Mouse (Mus musculus): ENCODE measurements around the gene Elovl3. TPM values are rescaled to one million over a fixed set of nuclear protein-coding genes. Genes with fewer than 3 reads are reported as not detected.
A peak's percentile ranks its signal among the peaks of the same experiment; 100 is the strongest.
"Not testable (repeated sequence)": the region's sequence is repeated elsewhere in the genome, so short reads cannot be mapped to it uniquely, and the experiment has no call there.

Elovl3 gene
- polyA plus RNA-seq, 1 experiment from 2014 or later, result not detected

- Histone ChIP-seq H3K9me3 (no peaks in the 10 kb centered on the region), H3K36me3 (replicated peaks) (no peaks in the 10 kb centered on the region), H3K4me3 (no peak overlapping the region), H3K27ac (replicated peaks) (no peak overlapping the region), H3K4me1 (peaks cover 33% of the 10 kb centered on the region), H3K27me3 (replicated peaks; ENCODE audit: low read depth, poor library complexity, severe bottlenecking) (peaks cover 100% of the 10 kb centered on the region)
- DNase-seq (ENCODE audit: low spot score), result no peak
- 47% methylated on average over 2 of the region's 2 CpGs for WGBS
These were observed 8.6 kb downstream of the Elovl3 start for GRCm38 (mm10) chr19:46140324-46140723.

DNA sequence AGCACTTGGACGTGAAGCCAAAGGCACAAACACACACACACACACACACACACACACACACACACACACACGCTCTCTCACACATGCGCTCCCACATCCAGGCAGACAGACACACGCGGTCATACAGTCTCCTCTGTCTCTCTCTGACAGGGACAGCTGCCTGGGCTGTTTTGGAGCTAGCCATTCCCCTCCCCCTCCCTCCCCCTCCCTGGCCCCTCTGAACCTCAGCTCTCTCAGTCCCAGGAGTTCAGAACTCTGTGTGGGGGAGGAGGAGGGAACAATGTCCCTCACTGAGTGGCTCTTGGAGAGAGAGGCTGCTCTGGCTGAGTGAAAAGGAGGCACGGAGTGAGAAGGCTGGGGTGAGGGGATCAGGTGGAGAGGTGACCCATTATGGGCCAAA, 9.4 kb downstream of the Elovl3 start:
- DNase-seq (ENCODE audit: low spot score), result peak; percentile 63
- 17% methylated on average over 6 of the region's 6 CpGs for WGBS
- no peaks in the 10 kb centered on the region for H3K9me3 ChIP-seq
- peaks cover 25% of the 10 kb centered on the region for H3K4me1 ChIP-seq
- peak overlapping the region; percentile 26 for H3K27ac ChIP-seq (replicated peaks)
- peak overlapping the region; percentile 23; the same call in 1 of the 2 replicates for H3K4me3 ChIP-seq
- no peaks in the 10 kb centered on the region for H3K36me3 ChIP-seq (replicated peaks)
- peaks cover 100% of the 10 kb centered on the region for H3K27me3 ChIP-seq (replicated peaks; ENCODE audit: low read depth, poor library complexity, severe bottlenecking)

DNA sequence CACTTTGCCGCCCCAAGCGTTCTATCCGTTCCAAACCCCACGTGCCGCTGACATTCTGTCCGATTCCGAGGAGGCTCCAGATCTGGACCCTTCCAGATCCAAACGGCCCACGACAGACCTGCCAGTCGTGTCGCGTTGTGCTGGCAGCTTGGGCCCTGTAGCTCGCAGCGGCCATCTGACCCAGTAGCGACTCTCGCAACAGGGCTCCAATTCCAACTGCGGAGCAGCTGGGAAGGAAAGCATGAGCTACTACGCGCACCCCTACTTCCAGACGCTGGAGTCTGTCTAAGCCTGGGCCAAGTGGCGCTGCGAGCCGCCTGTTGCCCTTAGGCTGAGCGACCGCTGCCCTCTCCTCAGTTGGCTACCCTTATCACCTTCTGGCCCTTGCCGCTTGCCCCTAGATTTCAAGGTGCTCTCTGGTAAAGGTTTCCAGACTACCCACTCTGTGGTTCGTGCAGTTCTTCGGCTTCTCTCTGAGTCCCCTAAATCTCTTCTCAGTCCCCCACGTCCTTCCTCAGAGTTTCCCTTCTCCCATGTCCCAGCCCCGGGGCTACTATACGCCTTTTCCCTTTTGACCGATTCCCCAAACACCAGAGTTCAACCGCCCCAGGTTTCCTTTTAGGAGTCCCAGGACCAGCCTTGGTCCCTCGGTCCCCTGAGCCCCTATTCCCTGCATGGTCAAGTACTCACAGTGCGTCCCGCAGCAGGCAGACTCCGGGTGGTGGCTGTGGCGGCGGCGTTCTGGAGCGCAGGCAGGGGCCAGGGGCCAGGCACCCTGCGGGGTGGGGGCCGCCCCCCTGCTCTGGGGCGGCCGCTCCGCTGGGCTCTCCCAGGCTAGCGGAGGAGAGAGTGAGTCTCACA, 16.0 kb downstream of the Elovl3 start, which contains the start of gene Pitx3:
Pitx3 (minus strand) TSS at position 816 of the 861 bp plus-strand sequence.
- peak within 1 kb of the TSS; percentile 70 for H3K4me3 ChIP-seq
- peak; percentile 58 for DNase-seq (ENCODE audit: low spot score)
- no peaks in the 10 kb centered on the region for H3K9me3 ChIP-seq
- peaks cover 24% of the 10 kb centered on the region for H3K4me1 ChIP-seq
- H3K27ac ChIP-seq (replicated peaks), result no peak within 1 kb of the TSS
- WGBS, result under 1% methylated on average over 47 of the region's 47 CpGs
- peaks cover 84% of the 10 kb centered on the region for H3K27me3 ChIP-seq (replicated peaks; ENCODE audit: low read depth, poor library complexity, severe bottlenecking)
- H3K36me3 ChIP-seq (replicated peaks), result no peaks in the 10 kb centered on the region

GRCm38 (mm10) chr19:46148372-46148760, 16.7 kb downstream of the Elovl3 start:
- H3K36me3 ChIP-seq (replicated peaks), result no peaks in the 10 kb centered on the region
- peaks cover 78% of the 10 kb centered on the region for H3K27me3 ChIP-seq (replicated peaks; ENCODE audit: low read depth, poor library complexity, severe bottlenecking)
- under 1% methylated on average over 27 of the region's 27 CpGs for WGBS
- peak overlapping the region; percentile 70 for H3K4me3 ChIP-seq
- no peak overlapping the region for H3K27ac ChIP-seq (replicated peaks)
- DNase-seq (ENCODE audit: low spot score), result peak; percentile 94
- H3K4me1 ChIP-seq, result peaks cover 31% of the 10 kb centered on the region
- no peaks in the 10 kb centered on the region for H3K9me3 ChIP-seq

- DNase-seq (ENCODE audit: low spot score), result no peak
- Histone ChIP-seq H3K36me3 (replicated peaks) (no peaks in the 10 kb centered on the region), H3K4me3 (peak overlapping the region; percentile 70), H3K4me1 (peaks cover 38% of the 10 kb centered on the region), H3K27ac (replicated peaks) (no peak overlapping the region), H3K27me3 (replicated peaks; ENCODE audit: low read depth, poor library complexity, severe bottlenecking) (peaks cover 71% of the 10 kb centered on the region), H3K9me3 (no peaks in the 10 kb centered on the region)
- WGBS, result 27% methylated on average over 12 of the region's 12 CpGs
These were observed 17.4 kb downstream of the Elovl3 start for GRCm38 (mm10) chr19:46149091-46149490.

GRCm38 (mm10) chr19:46152127-46152803, 20.6 kb downstream of the Elovl3 start, which contains the start of gene Gbf1:
TSS of gene Gbf1 (plus strand) at chr19:46152509.
- Histone ChIP-seq H3K36me3 (replicated peaks) (peaks cover 4% of the 10 kb centered on the region; the same call in 1 of the 2 replicates), H3K27me3 (replicated peaks; ENCODE audit: low read depth, poor library complexity, severe bottlenecking) (peaks cover 39% of the 10 kb centered on the region), H3K4me1 (peaks cover 37% of the 10 kb centered on the region), H3K9me3 (no peaks in the 10 kb centered on the region), H3K27ac (replicated peaks) (peak within 1 kb of the TSS; percentile 80), H3K4me3 (peak within 1 kb of the TSS; percentile 77)
- peak; percentile 92 for DNase-seq (ENCODE audit: low spot score)
- under 1% methylated on average over 37 of the region's 37 CpGs for WGBS

GRCm38 (mm10) chr19:46165950-46166349, 34.3 kb downstream of the Elovl3 start:
- 93% methylated on average over 3 of the region's 3 CpGs for WGBS
- Histone ChIP-seq H3K9me3 (no peaks in the 10 kb centered on the region), H3K36me3 (replicated peaks) (peaks cover 50% of the 10 kb centered on the region), H3K4me3 (no peak overlapping the region), H3K27ac (replicated peaks) (no peak overlapping the region), H3K4me1 (no peaks in the 10 kb centered on the region), H3K27me3 (replicated peaks; ENCODE audit: low read depth, poor library complexity, severe bottlenecking) (no peaks in the 10 kb centered on the region)
- DNase-seq (ENCODE audit: low spot score), result no peak

DNA sequence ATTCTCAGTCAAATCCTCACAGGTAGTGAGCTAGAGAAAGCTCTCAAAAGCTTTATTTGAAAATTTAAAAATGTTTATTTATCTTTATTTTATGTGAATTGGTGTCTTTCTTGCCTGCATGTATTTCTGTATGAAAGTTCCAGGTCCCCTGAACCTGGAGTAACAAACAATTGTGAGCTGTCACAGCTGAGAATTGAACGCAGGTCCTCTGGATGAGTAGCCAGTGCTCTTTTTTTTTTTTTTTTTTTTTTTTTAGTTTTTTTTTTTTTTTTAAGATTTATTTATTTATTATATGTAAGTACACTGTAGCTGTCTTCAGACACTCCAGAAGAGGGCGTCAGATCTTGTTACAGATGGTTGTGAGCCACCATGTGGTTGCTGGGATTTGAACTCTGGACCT, 35.5 kb downstream of the Elovl3 start:
- 67% methylated on average over 2 of the region's 2 CpGs for WGBS
- H3K4me1 ChIP-seq; H3K9me3 ChIP-seq; H3K27ac ChIP-seq (replicated peaks); H3K4me3 ChIP-seq; H3K27me3 ChIP-seq (replicated peaks; ENCODE audit: low read depth, poor library complexity, severe bottlenecking); DNase-seq (ENCODE audit: low spot score): not testable (repeated sequence)
- H3K36me3 ChIP-seq (replicated peaks), result peaks cover 61% of the 10 kb centered on the region

DNA sequence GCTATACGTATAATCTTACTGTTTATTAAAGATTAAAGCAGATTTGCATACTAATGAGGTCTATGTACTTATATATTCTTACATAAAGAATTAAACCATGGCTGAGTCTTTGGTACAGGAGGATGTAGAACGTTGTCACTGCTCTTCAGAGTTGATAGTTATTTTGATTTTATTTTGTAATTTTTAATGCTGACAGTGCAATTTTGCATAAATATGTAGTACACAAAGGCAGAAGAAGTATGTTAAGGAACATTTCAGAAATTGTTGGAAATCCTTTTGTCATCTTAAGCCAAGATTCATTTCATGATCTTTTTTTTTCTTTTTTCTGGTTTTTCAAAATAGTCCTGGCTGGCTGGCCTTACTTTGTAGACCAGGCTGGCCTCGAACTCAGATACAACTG, 37.7 kb downstream of the Elovl3 start:
- no peak for DNase-seq (ENCODE audit: low spot score)
- no peaks in the 10 kb centered on the region for H3K9me3 ChIP-seq
- H3K27me3 ChIP-seq (replicated peaks; ENCODE audit: low read depth, poor library complexity, severe bottlenecking), result no peaks in the 10 kb centered on the region
- H3K27ac ChIP-seq (replicated peaks), result no peak overlapping the region
- 86% methylated on average over 3 of the region's 3 CpGs for WGBS
- peaks cover 52% of the 10 kb centered on the region for H3K36me3 ChIP-seq (replicated peaks)
- no peak overlapping the region for H3K4me3 ChIP-seq
- H3K4me1 ChIP-seq, result no peaks in the 10 kb centered on the region

- Histone ChIP-seq H3K36me3 (replicated peaks) (peaks cover 47% of the 10 kb centered on the region), H3K9me3 (no peaks in the 10 kb centered on the region), H3K27ac (replicated peaks) (no peak overlapping the region), H3K4me3 (no peak overlapping the region), H3K27me3 (replicated peaks; ENCODE audit: low read depth, poor library complexity, severe bottlenecking) (no peaks in the 10 kb centered on the region), H3K4me1 (no peaks in the 10 kb centered on the region)
- DNase-seq (ENCODE audit: low spot score), result no peak
- WGBS, result 73% methylated on average over 1 of the region's 1 CpGs
These were observed 38.2 kb downstream of the Elovl3 start for GRCm38 (mm10) chr19:46169913-46170312.

- Histone ChIP-seq H3K4me3 (no peak overlapping the region), H3K36me3 (replicated peaks) (peaks cover 27% of the 10 kb centered on the region), H3K27ac (replicated peaks) (no peak overlapping the region), H3K27me3 (replicated peaks; ENCODE audit: low read depth, poor library complexity, severe bottlenecking) (no peaks in the 10 kb centered on the region), H3K4me1 (no peaks in the 10 kb centered on the region), H3K9me3 (no peaks in the 10 kb centered on the region)
- no peak for DNase-seq (ENCODE audit: low spot score)
- WGBS, result 87% methylated on average over 5 of the region's 5 CpGs
These were observed 40.8 kb downstream of the Elovl3 start for GRCm38 (mm10) chr19:46172541-46172940.

GRCm38 (mm10) chr19:46175173-46175572, 43.5 kb downstream of the Elovl3 start:
- H3K27me3 ChIP-seq (replicated peaks; ENCODE audit: low read depth, poor library complexity, severe bottlenecking), result no peaks in the 10 kb centered on the region
- no peaks in the 10 kb centered on the region for H3K4me1 ChIP-seq
- no peak overlapping the region for H3K27ac ChIP-seq (replicated peaks)
- H3K9me3 ChIP-seq, result no peaks in the 10 kb centered on the region
- H3K36me3 ChIP-seq (replicated peaks), result peaks cover 24% of the 10 kb centered on the region
- no peak for DNase-seq (ENCODE audit: low spot score)
- H3K4me3 ChIP-seq, result no peak overlapping the region

- no peaks in the 10 kb centered on the region for H3K9me3 ChIP-seq
- no peak for DNase-seq (ENCODE audit: low spot score)
- WGBS, result 64% methylated on average over 5 of the region's 5 CpGs
- H3K4me3 ChIP-seq, result no peak overlapping the region
- no peak overlapping the region for H3K27ac ChIP-seq (replicated peaks)
- peaks cover 5% of the 10 kb centered on the region for H3K36me3 ChIP-seq (replicated peaks)
- H3K27me3 ChIP-seq (replicated peaks; ENCODE audit: low read depth, poor library complexity, severe bottlenecking), result no peaks in the 10 kb centered on the region
- no peaks in the 10 kb centered on the region for H3K4me1 ChIP-seq
These were observed 45.3 kb downstream of the Elovl3 start for GRCm38 (mm10) chr19:46177046-46177445.

All from embryonic facial prominence, embryonic 10.5 days (tissue).